Mouse (Mus musculus): Measurements from ENCODE around the gene Chga.

DNA sequence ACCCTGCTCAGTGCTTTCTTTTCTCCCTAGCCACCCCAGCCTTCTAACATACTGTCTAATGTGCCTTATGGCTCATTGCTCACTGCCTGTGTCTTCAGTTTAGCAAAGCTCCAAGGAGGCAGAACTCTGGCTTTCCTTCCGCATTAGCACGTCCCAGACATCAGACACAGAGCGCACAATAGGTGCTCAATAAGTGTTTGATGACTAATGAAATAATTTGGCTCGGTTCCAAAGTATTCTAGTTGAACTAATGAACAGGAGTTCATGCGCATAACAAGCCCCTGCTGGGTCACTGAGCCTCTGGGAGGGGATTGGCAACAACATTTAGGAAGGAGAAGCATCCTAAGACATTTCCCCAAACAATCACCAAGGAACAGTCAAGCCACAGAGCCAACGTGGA, 2.8 kb upstream of the Chga start:
- TF ChIP-seq POLR2A (IDR thresholded peaks at IDR 0.05; ENCODE audit: low read depth, low read length), result no peak
- TF ChIP-seq CTCF (IDR thresholded peaks at IDR 0.05; ENCODE audit: extremely low read depth, insufficient read depth, insufficient read length, insufficient replicate concordance), result no peak
